Mouse (Mus musculus) embryonic facial prominence, embryonic 10.5 days (tissue): ENCODE results near the gene Vti1a. TPM values are rescaled to one million over a fixed set of nuclear protein-coding genes. Genes with fewer than 3 reads are reported as not detected.

Experiments
- DNase-seq: peaks from one replicate; pipeline ENCODE4 v3.0.0-alpha.2; 2017; ENCODE audit warnings: low spot score
- H3K27ac ChIP-seq: fragments of 300-500 bp; sonication (generic); replicated peaks from 2 replicates; pipeline ENCODE4 v1.5.1; 2016; ENCODE audit warnings: mild to moderate bottlenecking
- H3K27me3 ChIP-seq: fragments of 300-500 bp; sonication (generic); replicated peaks from 2 replicates; pipeline ENCODE4 v1.6.1; 2016; ENCODE audit warnings: low read depth, mild to moderate bottlenecking; ENCODE audit not compliant: poor library complexity, severe bottlenecking
- H3K36me3 ChIP-seq: fragments of 300-500 bp; sonication (generic); replicated peaks from 2 replicates; pipeline ENCODE4 v1.6.1; 2016; ENCODE audit warnings: mild to moderate bottlenecking, moderate library complexity
- H3K4me1 ChIP-seq: fragments of 300-500 bp; sonication (generic); 2 replicates; pipeline ENCODE4 v1.6.1; 2016
- H3K4me3 ChIP-seq: fragments of 300-500 bp; sonication (generic); 2 replicates; pipeline ENCODE4 v1.5.1; 2016; ENCODE audit warnings: mild to moderate bottlenecking, moderate library complexity
- H3K9me3 ChIP-seq: fragments of 300-500 bp; sonication (generic); 2 replicates; pipeline ENCODE4 v1.6.1; 2016; ENCODE audit warnings: mild to moderate bottlenecking
- WGBS: fragments of 180-500 bp; shearing (Covaris S2); methylation state at CpG from one replicate; pipeline ENCODE4 v1.1.7; 2016; 5-methylcytosine and 5-hydroxymethylcytosine counted together
- polyA plus RNA-seq: library from polyadenylated mRNA; unstranded; fragments of >200 nt; fragmentation: Nextera tagmentation; extraction: Ambion mirVana; gene quantifications from 2 replicates; pipeline ENCODE4 v1.2.1, GENCODE M21; 2016

Gene Vti1a
- polyA plus RNA-seq, 1 experiment from 2014 or later, result 31.2 TPM

DNA sequence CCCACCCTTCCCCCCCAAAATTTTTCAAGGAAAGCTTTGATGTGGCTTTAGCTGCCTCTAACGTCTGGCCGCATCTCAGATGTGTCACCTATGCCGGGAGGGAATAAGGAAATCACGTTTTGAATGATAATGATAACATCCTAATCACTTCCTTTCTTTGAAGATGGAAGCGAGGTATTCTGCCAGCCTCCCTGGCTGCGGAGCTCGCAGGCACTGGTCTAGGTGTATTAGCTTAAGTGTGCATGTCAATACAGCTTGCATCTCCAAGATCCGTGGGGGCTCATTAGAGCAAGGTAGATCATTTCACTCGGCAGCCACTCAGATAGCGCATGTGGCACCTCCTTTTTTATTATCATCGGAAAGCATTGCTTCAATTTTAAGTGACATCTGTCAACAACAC lies 74.2 kb downstream of the Vti1a start:
- no peak overlapping the region for H3K4me3 ChIP-seq
- no peaks in the 10 kb centered on the region for H3K9me3 ChIP-seq
- no peaks in the 10 kb centered on the region for H3K27me3 ChIP-seq
- no peaks in the 10 kb centered on the region for H3K36me3 ChIP-seq
- 75% methylated on average over 11 of the region's 11 CpGs for WGBS
- no peak for DNase-seq
- H3K27ac ChIP-seq, result no peak overlapping the region
- H3K4me1 ChIP-seq, result peaks cover 14% of the 10 kb centered on the region

GRCm38 (mm10) chr19:55401638-55402037 lies 85.5 kb downstream of the Vti1a start:
- no peak for DNase-seq
- H3K27ac ChIP-seq, result no peak overlapping the region
- peaks cover 10% of the 10 kb centered on the region; the same call in 1 of the 2 replicates for H3K36me3 ChIP-seq
- no peak overlapping the region for H3K4me3 ChIP-seq
- H3K9me3 ChIP-seq, result no peaks in the 10 kb centered on the region
- 86% methylated on average over 11 of the region's 11 CpGs for WGBS
- H3K4me1 ChIP-seq, result no peaks in the 10 kb centered on the region
- H3K27me3 ChIP-seq, result no peaks in the 10 kb centered on the region

DNA sequence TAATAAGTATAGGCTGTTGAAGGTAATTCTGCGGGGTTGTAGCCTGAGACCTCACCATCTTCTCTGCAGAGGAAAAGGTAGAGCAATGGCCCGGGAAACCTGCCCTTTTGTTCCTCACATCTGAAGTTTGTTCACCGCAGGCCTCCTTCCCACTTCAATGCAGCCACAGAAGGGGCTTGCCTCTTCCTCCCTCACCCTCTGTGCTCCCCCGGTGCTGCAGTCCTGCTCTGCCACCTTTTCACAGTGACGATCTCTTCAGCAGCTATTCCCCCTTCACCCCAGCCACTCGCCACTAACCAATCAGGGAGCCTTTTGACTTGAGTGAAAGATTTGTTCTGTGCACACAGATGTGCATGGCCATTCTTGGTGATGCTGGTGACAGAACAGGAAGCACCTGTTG lies 92.4 kb downstream of the Vti1a start:
- Histone ChIP-seq H3K27me3 (no peaks in the 10 kb centered on the region), H3K36me3 (no peaks in the 10 kb centered on the region), H3K4me1 (peaks cover 25% of the 10 kb centered on the region), H3K27ac (no peak overlapping the region), H3K9me3 (no peaks in the 10 kb centered on the region), H3K4me3 (no peak overlapping the region)
- no peak for DNase-seq
- WGBS, result 58% methylated on average over 6 of the region's 6 CpGs

- H3K27me3 ChIP-seq, result no peaks in the 10 kb centered on the region
- no peak overlapping the region for H3K4me3 ChIP-seq
- WGBS, result 92% methylated on average over 11 of the region's 11 CpGs
- H3K4me1 ChIP-seq, result peaks cover 28% of the 10 kb centered on the region
- no peak overlapping the region for H3K27ac ChIP-seq
- H3K9me3 ChIP-seq, result no peaks in the 10 kb centered on the region
- no peak for DNase-seq
- H3K36me3 ChIP-seq, result no peaks in the 10 kb centered on the region
Observed at GRCm38 (mm10) chr19:55411415-55411814, 95.3 kb downstream of the Vti1a start.

- DNase-seq, result no peak
- Histone ChIP-seq H3K27ac (no peak overlapping the region), H3K36me3 (no peaks in the 10 kb centered on the region), H3K9me3 (no peaks in the 10 kb centered on the region), H3K27me3 (no peaks in the 10 kb centered on the region), H3K4me1 (peaks cover 28% of the 10 kb centered on the region), H3K4me3 (no peak overlapping the region)
- WGBS, result 52% methylated on average over 2 of the region's 2 CpGs
Observed at GRCm38 (mm10) chr19:55411894-55412293, 95.8 kb downstream of the Vti1a start.

DNA sequence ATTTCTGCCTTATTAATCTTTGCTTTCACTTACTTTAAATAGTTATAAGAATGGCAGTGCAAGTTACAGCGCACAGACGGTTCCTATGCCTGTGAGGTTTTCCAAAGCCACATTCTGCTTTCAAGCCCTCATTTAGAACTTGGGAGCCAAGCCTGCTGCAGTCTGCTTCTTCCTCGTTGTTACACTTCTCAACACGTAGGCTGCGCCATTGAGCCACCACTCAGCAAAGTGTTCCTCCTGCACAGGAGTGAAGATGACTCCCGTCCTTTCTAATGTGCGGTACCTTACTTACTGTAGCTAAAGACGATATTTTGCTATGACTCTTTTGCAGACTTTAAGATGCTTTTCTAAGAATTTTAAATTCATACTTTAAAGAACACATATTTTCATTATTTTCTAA lies 98.0 kb downstream of the Vti1a start:
- peak; percentile 72 for DNase-seq
- WGBS, result 38% methylated on average over 8 of the region's 8 CpGs
- Histone ChIP-seq H3K4me3 (no peak overlapping the region), H3K4me1 (peaks cover 24% of the 10 kb centered on the region), H3K27me3 (no peaks in the 10 kb centered on the region), H3K27ac (no peak overlapping the region), H3K36me3 (no peaks in the 10 kb centered on the region), H3K9me3 (no peaks in the 10 kb centered on the region)

GRCm38 (mm10) chr19:55418756-55419155 lies 102.7 kb downstream of the Vti1a start:
- no peaks in the 10 kb centered on the region for H3K36me3 ChIP-seq
- no peaks in the 10 kb centered on the region for H3K27me3 ChIP-seq
- H3K4me1 ChIP-seq, result peaks cover 20% of the 10 kb centered on the region
- H3K27ac ChIP-seq, result no peak overlapping the region
- no peak overlapping the region for H3K4me3 ChIP-seq
- H3K9me3 ChIP-seq, result no peaks in the 10 kb centered on the region
- DNase-seq, result no peak
- 25% methylated on average over 3 of the region's 3 CpGs for WGBS

- H3K4me3 ChIP-seq, result no peak overlapping the region
- no peak for DNase-seq
- no peaks in the 10 kb centered on the region for H3K9me3 ChIP-seq
- no peak overlapping the region for H3K27ac ChIP-seq
- 76% methylated on average over 3 of the region's 3 CpGs for WGBS
- no peaks in the 10 kb centered on the region for H3K27me3 ChIP-seq
- H3K4me1 ChIP-seq, result peaks cover 22% of the 10 kb centered on the region
- no peaks in the 10 kb centered on the region for H3K36me3 ChIP-seq
Observed at GRCm38 (mm10) chr19:55419961-55420360, 103.9 kb downstream of the Vti1a start.

GRCm38 (mm10) chr19:55421816-55422215 lies 105.7 kb downstream of the Vti1a start:
- no peak for DNase-seq
- no peaks in the 10 kb centered on the region for H3K36me3 ChIP-seq
- no peaks in the 10 kb centered on the region for H3K9me3 ChIP-seq
- no peaks in the 10 kb centered on the region for H3K27me3 ChIP-seq
- no peak overlapping the region for H3K4me3 ChIP-seq
- peaks cover 24% of the 10 kb centered on the region for H3K4me1 ChIP-seq
- no peak overlapping the region for H3K27ac ChIP-seq
- 89% methylated on average over 5 of the region's 5 CpGs for WGBS

- H3K27me3 ChIP-seq, result no peaks in the 10 kb centered on the region
- no peaks in the 10 kb centered on the region for H3K9me3 ChIP-seq
- H3K27ac ChIP-seq, result no peak overlapping the region
- DNase-seq, result peak; percentile 36
- no peaks in the 10 kb centered on the region for H3K36me3 ChIP-seq
- WGBS, result 60% methylated on average over 18 of the region's 18 CpGs
- peaks cover 24% of the 10 kb centered on the region for H3K4me1 ChIP-seq
- H3K4me3 ChIP-seq, result no peak overlapping the region
Observed at GRCm38 (mm10) chr19:55422311-55423064, 106.4 kb downstream of the Vti1a start.

GRCm38 (mm10) chr19:55423065-55423716 lies 107.1 kb downstream of the Vti1a start:
- H3K9me3 ChIP-seq, result no peaks in the 10 kb centered on the region
- H3K27me3 ChIP-seq, result no peaks in the 10 kb centered on the region
- 79% methylated on average over 11 of the region's 11 CpGs for WGBS
- no peaks in the 10 kb centered on the region for H3K36me3 ChIP-seq
- no peak overlapping the region for H3K4me3 ChIP-seq
- DNase-seq, result no peak
- no peak overlapping the region for H3K27ac ChIP-seq
- H3K4me1 ChIP-seq, result peaks cover 24% of the 10 kb centered on the region

GRCm38 (mm10) chr19:55423952-55424351 lies 107.9 kb downstream of the Vti1a start:
- Histone ChIP-seq H3K27ac (no peak overlapping the region), H3K4me3 (no peak overlapping the region), H3K9me3 (no peaks in the 10 kb centered on the region), H3K4me1 (peaks cover 24% of the 10 kb centered on the region), H3K27me3 (no peaks in the 10 kb centered on the region), H3K36me3 (no peaks in the 10 kb centered on the region)
- DNase-seq, result no peak
- WGBS, result 86% methylated on average over 8 of the region's 8 CpGs

DNA sequence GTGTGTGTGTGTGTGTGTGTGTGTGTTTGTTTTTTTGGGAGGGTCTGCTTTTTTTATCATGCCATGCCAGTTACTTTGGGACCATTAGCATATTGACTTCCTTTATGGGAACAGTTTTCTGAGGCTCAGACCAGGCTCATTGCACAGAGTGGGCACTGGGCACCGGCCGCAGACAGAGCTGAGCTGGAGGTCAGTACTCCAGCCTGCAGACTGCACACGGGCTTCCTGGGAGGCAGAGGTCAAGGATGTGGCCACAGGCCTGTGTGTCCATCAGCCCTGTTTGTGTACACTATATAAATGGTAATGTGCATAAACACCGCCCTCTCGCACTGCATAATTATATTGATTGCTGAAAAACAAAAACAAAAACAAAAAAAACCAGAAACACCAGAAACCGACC lies 108.4 kb downstream of the Vti1a start:
- WGBS, result 78% methylated on average over 6 of the region's 6 CpGs
- no peaks in the 10 kb centered on the region for H3K36me3 ChIP-seq
- no peak overlapping the region for H3K4me3 ChIP-seq
- H3K9me3 ChIP-seq, result no peaks in the 10 kb centered on the region
- DNase-seq, result no peak
- peaks cover 28% of the 10 kb centered on the region for H3K4me1 ChIP-seq
- no peak overlapping the region for H3K27ac ChIP-seq
- no peaks in the 10 kb centered on the region for H3K27me3 ChIP-seq
